Mouse (Mus musculus) forebrain, embryonic 13.5 days (tissue): Measurements from ENCODE around the gene Ccr3. TPM values are rescaled to one million over a fixed set of nuclear protein-coding genes. Genes with fewer than 3 reads are reported as not detected.

Source experiments
- ATAC-seq: fragments of 200-750 bp; cut with Nextera tagmentation; 2 replicates; pipeline ENCODE4 v1.8.0; 2017
- H3K27ac ChIP-seq: fragments of 300-500 bp; sonication (generic); 2 replicates; pipeline ENCODE4 v1.5.1; 2015; ENCODE audit warnings: inconsistent platforms, mild to moderate bottlenecking, moderate library complexity
- H3K27me3 ChIP-seq: fragments of 300-500 bp; sonication (generic); 2 replicates; pipeline ENCODE4 v1.6.1; 2015; ENCODE audit warnings: mild to moderate bottlenecking, inconsistent platforms
- H3K36me3 ChIP-seq: fragments of 300-500 bp; sonication (generic); 2 replicates; pipeline ENCODE4 v1.6.1; 2015; ENCODE audit warnings: mild to moderate bottlenecking, inconsistent platforms; ENCODE audit not compliant: poor library complexity, severe bottlenecking
- H3K4me1 ChIP-seq: fragments of 300-500 bp; sonication (generic); 2 replicates; pipeline ENCODE4 v1.6.1; 2015; ENCODE audit warnings: inconsistent platforms
- H3K4me2 ChIP-seq: fragments of 300-500 bp; sonication (generic); 2 replicates; pipeline ENCODE4 v1.6.1; 2015; ENCODE audit warnings: inconsistent platforms, mild to moderate bottlenecking, moderate library complexity
- H3K4me3 ChIP-seq: fragments of 300-500 bp; sonication (generic); 2 replicates; pipeline ENCODE4 v1.5.1; 2015; ENCODE audit warnings: mild to moderate bottlenecking, inconsistent platforms
- H3K9ac ChIP-seq: fragments of 300-500 bp; sonication (generic); 2 replicates; pipeline ENCODE4 v1.6.1; 2015; ENCODE audit warnings: mild to moderate bottlenecking, inconsistent platforms
- H3K9me3 ChIP-seq: fragments of 300-500 bp; sonication (generic); replicated peaks from 2 replicates; pipeline ENCODE4 v1.6.1; 2016; ENCODE audit warnings: inconsistent platforms
- WGBS: fragments of 180-500 bp; shearing (Covaris S2); methylation state at CpG from one replicate; pipeline ENCODE4 v1.1.7; 2015; 5-methylcytosine and 5-hydroxymethylcytosine counted together
- polyA plus RNA-seq: library from polyadenylated mRNA; unstranded; fragments of >200 nt; fragmentation: Nextera tagmentation; extraction: Ambion mirVana; gene quantifications from 2 replicates; pipeline ENCODE4 v1.2.1, GENCODE M21; 2015

Ccr3 gene
- polyA plus RNA-seq, 1 experiment from 2014 or later: not detected

GRCm38 (mm10) chr9:123999784-124000183 lies 22.0 kb upstream of the Ccr3 start:
- no peaks in the 10 kb centered on the region for H3K27me3 ChIP-seq
- no peak overlapping the region for H3K9ac ChIP-seq
- H3K4me2 ChIP-seq: no peak overlapping the region
- no peak overlapping the region for H3K27ac ChIP-seq
- no peaks in the 10 kb centered on the region for H3K36me3 ChIP-seq
- no peaks in the 10 kb centered on the region for H3K4me1 ChIP-seq
- H3K9me3 ChIP-seq: no peaks in the 10 kb centered on the region
- no peak overlapping the region for H3K4me3 ChIP-seq
- 93% methylated on average over 2 of the region's 2 CpGs for WGBS
- no peak for ATAC-seq

GRCm38 (mm10) chr9:124012691-124013090 lies 9.1 kb upstream of the Ccr3 start:
- no peak overlapping the region for H3K27ac ChIP-seq
- H3K36me3 ChIP-seq: no peaks in the 10 kb centered on the region
- H3K4me1 ChIP-seq: no peaks in the 10 kb centered on the region
- no peak for ATAC-seq
- H3K9ac ChIP-seq: no peak overlapping the region
- H3K9me3 ChIP-seq: no peaks in the 10 kb centered on the region
- H3K27me3 ChIP-seq: no peaks in the 10 kb centered on the region
- no peak overlapping the region for H3K4me3 ChIP-seq
- 74% methylated on average over 2 of the region's 2 CpGs for WGBS
- H3K4me2 ChIP-seq: no peak overlapping the region

GRCm38 (mm10) chr9:124013270-124013669 lies 8.5 kb upstream of the Ccr3 start:
- no peaks in the 10 kb centered on the region for H3K36me3 ChIP-seq
- ATAC-seq: no peak
- no peaks in the 10 kb centered on the region for H3K27me3 ChIP-seq
- H3K27ac ChIP-seq: no peak overlapping the region
- WGBS: 87% methylated on average over 3 of the region's 3 CpGs
- H3K4me1 ChIP-seq: no peaks in the 10 kb centered on the region
- H3K9me3 ChIP-seq: no peaks in the 10 kb centered on the region
- H3K4me3 ChIP-seq: no peak overlapping the region
- no peak overlapping the region for H3K9ac ChIP-seq
- no peak overlapping the region for H3K4me2 ChIP-seq

- 84% methylated on average over 2 of the region's 2 CpGs for WGBS
- Histone ChIP-seq H3K9ac (no peak overlapping the region), H3K36me3 (no peaks in the 10 kb centered on the region), H3K4me1 (no peaks in the 10 kb centered on the region), H3K27ac (no peak overlapping the region), H3K4me3 (no peak overlapping the region), H3K4me2 (no peak overlapping the region), H3K27me3 (no peaks in the 10 kb centered on the region), H3K9me3 (no peaks in the 10 kb centered on the region)
- no peak for ATAC-seq
Measured at GRCm38 (mm10) chr9:124014985-124015652, 6.7 kb upstream of the Ccr3 start.

GRCm38 (mm10) chr9:124016048-124016447 lies 5.7 kb upstream of the Ccr3 start:
- H3K9me3 ChIP-seq: no peaks in the 10 kb centered on the region

GRCm38 (mm10) chr9:124019887-124020286 lies 1.9 kb upstream of the Ccr3 start:
- H3K4me1 ChIP-seq: no peaks in the 10 kb centered on the region
- H3K9ac ChIP-seq: no peak overlapping the region
- no peak overlapping the region for H3K4me2 ChIP-seq
- no peaks in the 10 kb centered on the region for H3K27me3 ChIP-seq
- 92% methylated on average over 3 of the region's 3 CpGs for WGBS
- H3K36me3 ChIP-seq: no peaks in the 10 kb centered on the region
- no peak for ATAC-seq
- H3K4me3 ChIP-seq: no peak overlapping the region
- H3K27ac ChIP-seq: no peak overlapping the region
- no peaks in the 10 kb centered on the region for H3K9me3 ChIP-seq

More at GRCm38 (mm10) chr9:124016048-124016447, 5.7 kb upstream of the Ccr3 start:
- Histone ChIP-seq H3K4me3 (no peak overlapping the region), H3K4me2 (no peak overlapping the region), H3K9ac (no peak overlapping the region), H3K27ac (no peak overlapping the region), H3K36me3 (no peaks in the 10 kb centered on the region), H3K4me1 (no peaks in the 10 kb centered on the region), H3K27me3 (no peaks in the 10 kb centered on the region)
- WGBS: 81% methylated on average over 2 of the region's 2 CpGs
- no peak for ATAC-seq

- ATAC-seq: no peak
- Histone ChIP-seq H3K4me2 (no peak overlapping the region), H3K9me3 (no peaks in the 10 kb centered on the region), H3K27ac (no peak overlapping the region), H3K36me3 (no peaks in the 10 kb centered on the region), H3K9ac (no peak overlapping the region), H3K4me3 (no peak overlapping the region), H3K4me1 (0 out of 2 replicates have a peak, but pooled peaks cover 3% of the 10 kb centered on the region), H3K27me3 (no peaks in the 10 kb centered on the region)
- 63% methylated on average over 1 of the region's 1 CpGs for WGBS
Measured at GRCm38 (mm10) chr9:124033345-124033744, 11.6 kb downstream of the Ccr3 start.

GRCm38 (mm10) chr9:124037707-124038106 lies 15.9 kb downstream of the Ccr3 start:
- H3K27ac ChIP-seq: no peak overlapping the region
- no peaks in the 10 kb centered on the region for H3K36me3 ChIP-seq
- H3K4me2 ChIP-seq: no peak overlapping the region
- ATAC-seq: no peak
- WGBS: 53% methylated on average over 4 of the region's 4 CpGs
- H3K9ac ChIP-seq: no peak overlapping the region
- no peaks in the 10 kb centered on the region for H3K9me3 ChIP-seq
- H3K4me3 ChIP-seq: no peak overlapping the region
- 0 out of 2 replicates have a peak, but pooled peaks cover 3% of the 10 kb centered on the region for H3K4me1 ChIP-seq
- no peaks in the 10 kb centered on the region for H3K27me3 ChIP-seq

- WGBS: 86% methylated on average over 2 of the region's 2 CpGs
- Histone ChIP-seq H3K4me2 (no peak overlapping the region), H3K9me3 (no peaks in the 10 kb centered on the region), H3K9ac (no peak overlapping the region), H3K36me3 (no peaks in the 10 kb centered on the region), H3K4me3 (no peak overlapping the region), H3K27me3 (no peaks in the 10 kb centered on the region), H3K27ac (no peak overlapping the region), H3K4me1 (0 out of 2 replicates have a peak, but pooled peaks cover 3% of the 10 kb centered on the region)
- ATAC-seq: no peak
Measured at GRCm38 (mm10) chr9:124038158-124038582, 16.4 kb downstream of the Ccr3 start.

GRCm38 (mm10) chr9:124038949-124039348 lies 17.2 kb downstream of the Ccr3 start:
- Histone ChIP-seq H3K4me1 (0 out of 2 replicates have a peak, but pooled peaks cover 3% of the 10 kb centered on the region), H3K9me3 (no peaks in the 10 kb centered on the region), H3K9ac (no peak overlapping the region), H3K4me3 (no peak overlapping the region), H3K36me3 (no peaks in the 10 kb centered on the region), H3K27ac (no peak overlapping the region), H3K4me2 (no peak overlapping the region), H3K27me3 (no peaks in the 10 kb centered on the region)
- ATAC-seq: no peak
- 84% methylated on average over 5 of the region's 5 CpGs for WGBS

GRCm38 (mm10) chr9:124040932-124041331 lies 19.2 kb downstream of the Ccr3 start:
- Histone ChIP-seq H3K9ac (no peak overlapping the region), H3K4me2 (no peak overlapping the region), H3K27me3 (no peaks in the 10 kb centered on the region), H3K27ac (no peak overlapping the region), H3K36me3 (no peaks in the 10 kb centered on the region), H3K9me3 (no peaks in the 10 kb centered on the region), H3K4me1 (0 out of 2 replicates have a peak, but pooled peaks cover 3% of the 10 kb centered on the region), H3K4me3 (no peak overlapping the region)
- no peak for ATAC-seq
- WGBS: 88% methylated on average over 3 of the region's 3 CpGs

GRCm38 (mm10) chr9:124053532-124053931 lies 31.8 kb downstream of the Ccr3 start:
- H3K4me1 ChIP-seq: no peaks in the 10 kb centered on the region
- WGBS: 67% methylated on average over 2 of the region's 2 CpGs
- H3K4me3 ChIP-seq: no peak overlapping the region
- H3K36me3 ChIP-seq: no peaks in the 10 kb centered on the region
- no peak for ATAC-seq
- H3K4me2 ChIP-seq: no peak overlapping the region
- H3K27ac ChIP-seq: no peak overlapping the region
- no peaks in the 10 kb centered on the region for H3K9me3 ChIP-seq
- no peaks in the 10 kb centered on the region for H3K27me3 ChIP-seq
- no peak overlapping the region for H3K9ac ChIP-seq

GRCm38 (mm10) chr9:124056158-124056709 lies 34.5 kb downstream of the Ccr3 start:
- H3K4me3 ChIP-seq: no peak overlapping the region
- H3K4me1 ChIP-seq: no peaks in the 10 kb centered on the region
- ATAC-seq: no peak
- no peak overlapping the region for H3K27ac ChIP-seq
- 82% methylated on average over 3 of the region's 3 CpGs for WGBS
- H3K9me3 ChIP-seq: no peaks in the 10 kb centered on the region
- H3K36me3 ChIP-seq: no peaks in the 10 kb centered on the region
- no peaks in the 10 kb centered on the region for H3K27me3 ChIP-seq
- no peak overlapping the region for H3K4me2 ChIP-seq
- no peak overlapping the region for H3K9ac ChIP-seq
